Mouse (Mus musculus) embryo, embryonic 11.5 days (tissue): ENCODE measurements around the gene Fzd1.

ENCODE experiments used
- DNase-seq: peaks from one replicate; pipeline ENCODE4 v3.0.0-alpha.2; 2012; ENCODE audit warnings: low read depth, low spot score

Gene Fzd1

DNA sequence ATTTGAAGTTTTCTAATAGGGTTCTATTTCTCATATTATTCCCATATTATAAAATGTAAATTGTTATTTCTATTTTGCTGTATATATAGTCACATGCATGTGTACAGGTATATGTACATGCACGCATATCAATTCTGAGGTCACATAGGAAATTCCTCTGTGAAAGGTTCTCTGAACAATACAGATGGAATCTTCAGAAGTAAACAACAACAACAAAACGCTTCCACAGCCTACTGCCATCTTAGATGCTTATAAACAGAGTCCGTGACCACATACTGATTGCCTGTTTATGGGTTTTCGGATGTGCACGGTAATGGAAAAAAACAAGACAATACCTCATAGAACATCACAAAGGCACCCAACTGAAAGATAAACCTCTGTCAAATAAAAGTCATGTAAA, 4.7 kb downstream of the Fzd1 start:
- DNase-seq: no peak

DNA sequence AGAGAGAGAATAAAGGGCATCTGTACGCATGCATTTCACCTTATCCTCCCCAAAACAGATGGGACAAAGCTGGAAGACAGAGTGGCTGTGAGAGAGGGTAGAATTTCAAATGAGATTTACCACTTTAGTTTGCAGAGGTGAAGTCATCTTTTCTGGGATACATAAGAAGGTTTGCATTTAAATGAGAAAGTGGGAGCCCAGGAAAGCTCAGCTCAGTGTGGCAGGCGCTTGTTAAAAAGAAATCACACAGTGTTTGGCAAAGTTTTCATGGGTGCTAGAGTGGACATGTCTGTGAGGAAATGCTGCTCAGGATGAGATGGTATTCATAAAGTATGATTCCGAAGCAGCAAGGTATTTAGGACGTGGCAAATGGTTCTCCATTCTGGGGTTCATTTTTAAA, 15.1 kb downstream of the Fzd1 start:
- DNase-seq: no peak

DNA sequence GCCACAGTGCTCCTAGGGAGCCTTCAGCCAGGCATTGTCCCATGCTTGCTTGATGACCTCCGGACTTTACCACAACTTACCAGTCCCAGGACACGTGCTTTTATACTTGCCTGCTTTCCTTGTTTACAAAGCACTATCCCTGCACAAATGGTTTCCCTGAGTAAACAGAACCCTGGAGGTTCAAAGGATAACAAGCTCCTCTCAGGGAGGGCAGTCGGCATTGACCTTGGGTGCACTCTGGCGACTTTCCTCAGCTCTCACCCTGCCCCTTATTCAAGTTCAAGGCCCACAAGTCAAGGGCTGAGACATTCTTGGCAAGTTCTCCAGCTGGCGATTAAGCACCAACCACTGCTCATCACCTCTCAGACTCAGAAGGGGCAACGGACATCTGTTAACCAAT, 20.8 kb downstream of the Fzd1 start:
- no peak for DNase-seq

DNA sequence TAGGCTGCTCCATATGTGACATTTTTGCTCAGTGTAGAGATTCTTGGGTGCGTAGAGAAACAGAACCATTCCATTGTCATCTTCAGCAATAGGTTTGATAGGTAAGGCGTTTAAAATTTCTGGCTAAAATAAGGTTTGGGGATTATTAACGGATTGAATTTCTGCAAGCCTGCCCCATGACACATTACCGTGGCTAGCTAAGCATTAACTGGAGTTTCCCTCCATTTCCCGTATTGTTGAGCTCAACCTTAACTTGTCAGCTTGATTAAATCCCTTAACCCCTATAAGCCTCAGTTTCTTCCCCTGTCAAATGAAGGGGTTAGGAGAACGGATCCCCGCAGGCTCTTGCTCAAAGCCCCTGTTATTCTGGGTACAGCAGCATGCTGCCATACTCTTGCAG, 22.4 kb downstream of the Fzd1 start:
- DNase-seq: no peak

DNA sequence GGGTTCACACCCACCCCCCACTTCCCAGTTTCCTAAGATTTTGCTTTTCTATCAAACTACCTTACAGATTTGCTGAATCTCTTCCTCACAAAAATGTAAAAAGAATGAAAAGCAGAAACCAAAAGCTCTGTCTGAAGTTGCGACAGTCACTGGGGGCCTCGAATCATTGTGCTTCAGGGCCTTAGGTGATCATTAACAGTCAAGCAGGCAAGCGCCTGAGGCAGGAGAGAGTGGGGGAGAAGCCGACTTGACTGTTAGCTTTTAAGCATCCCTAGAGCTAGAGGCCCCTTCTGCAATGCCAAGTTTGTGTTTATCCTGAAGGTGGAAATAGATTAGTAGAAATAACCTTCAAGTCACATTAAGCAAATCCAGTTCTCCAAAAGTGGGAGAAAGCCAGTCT, 24.6 kb downstream of the Fzd1 start:
- DNase-seq: no peak

DNA sequence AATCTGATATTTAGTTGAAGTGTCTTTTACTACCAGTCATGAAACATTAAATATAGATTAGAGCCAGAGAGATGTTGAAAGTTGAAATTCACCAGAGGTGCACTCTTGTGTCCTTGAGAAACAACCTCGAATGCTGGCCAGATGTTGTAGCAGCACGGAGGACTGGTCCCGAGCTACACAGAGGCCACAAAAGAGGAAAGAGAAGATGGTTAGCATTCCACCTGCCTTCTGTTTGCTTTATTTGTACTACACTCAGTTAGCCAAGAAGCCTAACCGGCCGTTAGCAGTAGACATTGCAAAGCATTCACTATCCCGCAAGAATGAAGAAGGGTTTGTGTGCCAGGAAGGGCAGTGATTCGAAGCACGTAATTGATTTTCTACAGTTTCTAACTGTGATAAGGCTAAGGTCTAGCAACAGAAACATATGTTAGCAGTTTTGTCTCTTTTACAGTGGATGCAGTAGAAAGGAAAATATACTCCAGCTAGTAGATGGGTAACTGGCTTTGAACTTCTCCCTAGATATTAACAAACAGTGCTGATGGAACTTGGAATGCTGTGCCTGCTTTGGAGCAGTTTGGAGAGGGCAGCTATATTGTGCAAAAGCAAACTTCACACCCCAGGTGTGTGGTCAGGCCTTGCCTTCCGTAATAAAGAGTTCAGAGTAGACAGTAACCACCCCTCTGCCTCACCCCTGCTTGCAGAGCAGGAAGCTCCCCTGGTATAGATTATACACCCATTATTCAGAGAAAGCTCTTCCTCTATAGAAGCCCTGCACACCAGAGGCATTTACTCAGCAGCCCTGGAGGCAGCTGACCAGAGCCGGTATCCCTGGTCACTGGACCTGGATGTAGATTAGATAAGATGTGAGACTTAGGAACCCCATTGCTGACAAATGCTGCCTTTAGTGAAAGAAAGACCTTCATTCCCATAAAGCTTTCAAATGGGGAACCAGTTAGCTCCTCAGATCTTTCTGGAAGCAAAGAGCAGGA, 25.3 kb downstream of the Fzd1 start:
- no peak for DNase-seq

DNA sequence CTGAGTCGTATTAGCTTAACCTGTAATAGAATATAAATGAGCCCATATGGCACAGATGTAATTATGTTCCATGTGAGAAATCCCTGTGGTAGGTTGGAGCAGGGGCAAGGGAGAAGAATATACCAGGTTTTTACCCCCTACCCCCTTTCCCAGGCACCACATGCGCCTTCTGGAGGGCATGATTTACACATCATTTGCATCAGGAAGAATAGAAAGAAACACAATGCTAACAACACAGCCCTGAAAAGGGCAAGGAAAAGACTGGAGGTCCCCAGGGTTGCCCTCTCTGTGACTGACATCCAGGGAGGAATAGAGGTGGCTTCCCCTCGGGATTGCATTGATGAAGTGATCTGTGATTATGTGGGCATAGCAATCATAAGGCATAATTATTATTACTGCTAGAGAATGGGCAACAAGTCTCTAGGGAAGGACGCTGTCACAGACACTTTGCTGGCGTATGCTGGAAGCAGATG, 26.1 kb downstream of the Fzd1 start:
- no peak for DNase-seq

DNA sequence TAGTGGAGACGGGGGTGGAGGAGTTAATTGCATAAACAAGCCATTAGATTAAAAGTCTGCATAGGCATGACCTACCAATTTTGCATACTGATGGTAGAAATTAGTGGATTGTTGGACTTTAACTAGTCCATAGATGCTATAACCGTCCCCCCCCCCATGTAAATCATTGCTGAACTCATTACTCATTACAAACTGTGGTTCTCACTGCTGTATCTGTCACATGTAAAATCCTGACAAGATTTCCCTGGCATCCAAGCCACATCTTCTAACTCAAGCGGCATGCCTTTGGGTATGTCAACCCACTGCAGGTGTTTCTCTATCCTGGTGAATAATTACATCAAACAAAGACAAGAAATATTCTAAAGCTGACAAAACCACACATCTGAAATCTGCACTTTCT, 26.8 kb downstream of the Fzd1 start:
- no peak for DNase-seq
